Mouse (Mus musculus): ENCODE measurements around the gene Etv3.
"Not testable (repeated sequence)": the region's sequence is repeated elsewhere in the genome, so short reads cannot be mapped to it uniquely, and the experiment has no call there.

Etv3 gene

DNA sequence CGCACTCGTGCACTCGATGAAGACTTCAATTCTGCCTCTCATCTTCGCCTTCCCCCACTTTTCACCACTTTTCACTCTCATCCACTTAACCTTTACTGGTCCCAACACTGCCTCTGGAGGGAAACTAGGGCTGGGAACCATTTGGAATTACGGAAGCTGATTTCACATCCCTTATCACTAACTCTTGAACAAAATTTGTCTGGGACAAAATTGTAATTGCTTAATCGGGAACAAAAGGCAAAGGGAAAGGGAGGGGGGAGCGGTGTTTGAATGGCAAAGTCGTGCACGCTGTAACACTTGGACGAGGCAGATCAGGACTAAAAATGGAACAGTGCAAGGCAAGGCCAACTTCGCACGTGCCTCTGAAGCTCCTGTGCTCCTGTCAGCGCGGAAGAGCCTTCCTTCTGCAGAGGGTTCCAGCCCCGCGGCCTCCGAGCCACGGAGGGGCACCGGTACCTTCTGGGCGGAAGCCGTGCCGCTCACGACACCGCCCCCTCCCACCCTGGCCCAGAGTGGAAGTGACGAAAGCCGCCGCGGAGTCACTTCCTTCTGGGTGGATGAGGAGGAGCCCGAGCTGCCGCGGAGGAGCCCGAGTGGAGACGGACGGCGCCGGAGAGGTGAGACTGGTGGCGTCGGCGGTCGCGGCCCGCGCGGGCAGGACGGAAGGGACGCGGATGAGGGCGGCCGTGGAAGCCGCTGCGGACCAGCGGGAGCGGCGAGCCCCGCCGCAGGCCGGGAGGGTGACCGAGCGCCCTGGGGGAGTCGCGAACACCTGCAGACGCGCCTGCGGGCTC is at the start of gene Etv3:
Etv3 (plus strand) TSS at position 365 of the 794 bp plus-strand sequence.
- DNase-seq = peak; percentile 91 to 93

DNA sequence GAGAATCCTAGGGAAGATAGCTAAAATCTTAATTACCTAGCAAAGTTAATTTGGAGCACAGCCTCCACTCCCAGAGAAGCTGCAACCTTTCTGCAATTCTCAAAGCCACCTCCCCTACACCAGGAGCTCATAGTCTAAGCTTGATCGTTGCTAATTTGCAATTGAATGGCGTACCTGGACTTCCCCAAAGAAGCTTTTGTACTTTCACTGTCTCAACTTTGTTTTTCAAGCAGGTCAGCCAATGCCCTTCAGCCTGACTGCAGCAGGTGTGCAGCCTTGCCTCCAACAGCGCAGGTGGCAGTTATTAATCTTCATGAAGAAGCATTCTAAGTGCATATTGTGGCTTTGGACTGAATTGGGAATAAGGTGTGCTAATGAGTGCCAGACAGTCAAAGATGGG is 47.3 kb upstream of the Etv3 start:
- not testable (repeated sequence) for DNase-seq

DNA sequence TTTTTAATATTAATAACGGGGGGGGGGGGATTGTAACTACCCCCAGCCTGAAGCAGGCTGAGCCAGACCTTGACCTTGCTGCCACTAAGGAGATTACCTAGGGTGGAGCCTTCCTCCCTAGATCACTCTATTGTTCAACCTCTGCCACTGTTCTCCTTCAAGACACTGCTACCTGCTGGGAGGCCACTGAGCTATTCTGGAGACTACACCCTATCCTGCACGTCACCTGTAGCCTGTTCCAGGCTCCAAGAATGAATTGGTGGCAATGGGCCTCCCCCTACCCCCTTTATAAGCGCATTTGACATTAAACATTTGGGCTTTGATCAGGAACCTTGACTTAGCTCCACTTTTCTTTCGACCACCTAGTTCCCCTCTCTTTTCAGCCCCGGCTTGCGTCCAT is 46.6 kb upstream of the Etv3 start:
- not testable (repeated sequence) for DNase-seq

DNA sequence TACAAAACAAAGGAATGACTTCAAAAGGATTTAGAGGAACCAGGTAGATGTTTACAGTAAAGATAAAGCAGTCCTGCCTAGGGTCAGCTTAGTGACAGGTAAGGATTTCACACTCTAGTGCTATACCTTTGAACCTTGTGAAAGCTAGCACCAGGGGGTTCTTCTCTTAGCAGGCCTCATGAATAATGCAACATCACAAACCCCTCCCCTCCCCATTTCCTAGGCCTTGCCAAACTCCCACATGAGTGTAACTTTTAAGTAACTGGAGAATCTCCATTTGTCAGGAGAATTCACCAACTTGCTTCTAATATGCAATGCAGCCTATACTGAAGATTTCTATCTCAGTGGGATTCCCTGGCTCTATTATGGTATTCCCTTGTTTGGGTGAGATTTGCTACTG is 46.0 kb upstream of the Etv3 start:
- not testable (repeated sequence) for DNase-seq

DNA sequence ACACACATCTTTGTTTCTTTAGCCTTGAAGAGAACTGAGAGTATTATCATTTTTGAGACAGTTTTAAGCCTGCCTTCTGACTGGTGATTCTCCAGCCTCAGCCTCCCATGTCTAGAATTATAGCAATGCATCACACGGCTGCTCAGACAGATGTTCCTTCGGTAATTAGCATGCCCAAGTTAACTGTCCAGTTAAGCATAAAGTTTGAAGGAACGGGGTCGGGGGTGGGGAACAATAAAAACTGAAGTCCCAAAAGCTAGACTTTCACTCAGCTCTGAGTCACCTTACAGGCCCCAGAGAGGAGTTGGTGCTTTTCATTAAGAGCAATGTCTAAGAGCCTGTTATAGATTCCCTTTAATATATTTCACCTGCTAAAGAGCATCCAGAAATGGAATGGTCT is 37.8 kb upstream of the Etv3 start:
- no peak for DNase-seq

DNA sequence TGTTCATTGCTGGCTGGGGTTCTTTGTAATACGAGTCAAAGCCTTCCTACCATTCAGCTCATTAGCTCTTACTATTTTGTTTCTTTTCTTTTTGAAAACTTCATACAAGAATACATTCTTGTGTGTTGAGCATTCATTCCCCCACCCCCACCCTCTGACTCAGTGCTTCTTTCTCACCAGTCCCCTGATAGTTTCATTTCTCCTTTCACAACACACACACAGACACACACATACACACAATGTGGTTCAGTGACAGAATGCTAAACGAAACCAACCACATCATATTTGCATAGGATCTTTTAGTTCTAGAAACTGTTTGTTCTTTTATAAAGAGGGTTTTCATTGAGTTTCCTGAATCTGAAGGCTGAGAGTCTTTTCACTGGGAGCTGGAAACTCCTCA is 37.3 kb upstream of the Etv3 start:
- no peak for DNase-seq

DNA sequence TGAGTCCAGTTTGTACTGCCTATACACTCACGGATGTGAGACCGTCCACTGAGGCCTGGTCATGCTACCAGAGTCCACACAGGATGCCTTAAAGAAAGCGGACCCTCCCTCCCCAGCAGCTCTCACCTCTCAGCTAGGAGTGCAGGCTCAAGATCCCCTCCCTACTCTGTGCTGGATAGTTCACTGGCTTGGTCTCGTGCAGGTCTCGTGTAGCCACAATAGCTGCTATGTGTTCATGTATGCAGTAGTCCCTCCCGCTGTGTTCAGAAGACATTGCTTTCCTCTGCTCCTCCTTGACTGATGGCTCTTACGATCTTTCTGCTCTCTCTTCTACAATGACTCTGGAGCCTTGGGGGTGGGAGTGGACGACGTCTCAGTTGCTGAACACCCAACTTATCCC is 26.9 kb upstream of the Etv3 start:
- DNase-seq = no peak

DNA sequence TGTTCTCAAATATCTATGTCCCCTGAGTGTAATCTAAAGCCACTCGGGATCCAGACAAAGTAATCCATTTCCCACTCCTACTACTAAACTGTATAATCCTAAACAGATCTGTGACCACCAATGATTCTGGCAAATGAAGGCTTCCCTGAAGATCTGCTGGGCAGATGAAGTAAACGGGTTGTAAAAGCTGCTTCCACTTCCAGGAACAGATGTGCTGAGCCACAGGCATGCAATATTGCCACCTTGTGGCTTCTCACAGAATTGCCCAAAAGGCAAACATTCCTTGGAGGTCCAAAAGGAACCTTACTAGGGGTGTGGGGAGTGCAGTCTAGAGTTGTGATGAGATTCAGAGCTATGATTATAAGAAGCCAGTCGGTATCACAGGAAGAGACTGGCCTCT is 26.1 kb upstream of the Etv3 start:
- DNase-seq = peak; percentile 61 to 66

DNA sequence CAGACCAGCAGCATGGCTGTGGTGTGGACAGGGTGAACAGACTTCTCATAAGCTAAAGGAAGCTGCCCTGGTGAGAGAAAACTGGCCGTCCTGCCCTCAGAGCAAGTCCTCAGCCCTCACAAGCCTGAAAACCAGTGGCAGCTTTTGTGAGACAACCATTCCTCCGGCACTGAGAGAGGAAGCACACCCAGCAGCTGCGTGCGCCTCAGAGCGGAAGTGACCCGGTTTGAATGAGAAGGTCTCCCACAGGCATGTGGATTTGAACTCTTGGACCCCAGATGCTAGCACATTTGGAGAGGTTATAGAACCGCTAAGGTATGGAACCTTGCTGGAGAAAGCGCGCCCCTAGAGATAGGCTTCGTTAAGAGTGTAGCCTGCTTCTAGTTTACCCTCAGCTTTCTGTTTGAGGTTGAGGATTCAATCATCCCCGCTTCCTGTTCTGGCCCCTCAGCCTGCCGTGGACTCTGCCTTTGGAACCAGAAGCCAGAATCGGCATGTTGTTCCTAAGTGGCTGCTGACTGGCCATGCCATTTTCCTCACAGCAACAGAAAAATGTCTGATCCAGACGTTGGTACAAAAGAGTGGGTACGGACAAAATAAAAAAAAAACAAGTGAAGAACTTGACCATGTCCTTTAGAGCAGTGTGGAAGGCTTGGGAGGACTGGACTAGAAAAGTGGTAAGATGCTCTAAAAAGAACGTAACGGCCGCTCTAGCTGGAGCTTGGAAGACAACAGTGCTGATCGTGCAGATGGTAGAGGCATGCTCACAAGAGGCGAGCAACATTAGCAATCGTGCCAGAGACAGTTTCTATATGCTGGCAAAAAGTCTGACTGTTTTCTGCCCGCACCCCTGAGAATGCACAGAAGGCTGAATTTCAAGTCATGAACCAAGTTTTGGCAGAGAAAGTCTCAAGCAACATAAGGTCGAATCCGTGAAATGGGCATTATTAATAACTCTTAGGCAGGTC is 24.8 kb upstream of the Etv3 start:
- DNase-seq = peak in 1 of 2 experiments; percentile 28

DNA sequence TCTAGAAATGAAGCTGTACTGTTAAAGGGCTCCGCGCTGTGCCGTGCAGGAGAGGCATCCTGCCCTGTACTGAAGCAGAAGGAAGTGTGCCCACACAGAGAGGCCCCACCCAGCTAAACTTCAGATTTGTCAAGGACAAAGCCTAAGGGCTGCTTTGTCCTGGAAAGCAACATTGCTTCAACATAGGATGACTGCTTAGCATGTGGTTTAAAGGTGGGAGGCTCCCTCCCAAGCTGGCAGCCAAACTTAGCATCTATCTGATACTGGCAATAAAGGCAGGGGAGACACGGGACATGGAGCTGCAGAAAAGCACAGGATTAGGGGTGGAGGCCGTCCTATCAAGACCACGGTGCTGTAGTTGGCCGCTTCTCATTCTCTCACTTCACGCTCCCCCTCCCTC is 24.1 kb upstream of the Etv3 start:
- DNase-seq = no peak

DNA sequence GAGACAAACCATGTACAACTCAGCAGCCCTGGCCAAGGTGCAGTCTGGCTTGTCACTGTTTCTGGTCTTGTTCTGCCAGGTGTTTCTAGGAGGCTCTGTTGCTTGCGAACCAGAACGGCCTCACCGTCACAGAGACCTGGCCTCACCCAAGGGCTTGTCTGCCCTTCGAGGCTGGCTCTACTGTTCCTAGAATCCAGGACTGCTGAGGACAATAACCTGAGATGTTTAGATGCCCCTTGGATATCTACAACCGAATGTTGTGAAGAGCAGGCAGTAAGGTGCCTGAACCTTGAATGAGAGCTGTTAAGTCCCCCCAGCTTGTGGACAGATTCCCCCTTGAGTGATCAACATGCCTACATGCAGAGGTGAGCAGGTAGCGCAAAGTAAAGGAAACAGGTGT is 22.4 kb upstream of the Etv3 start:
- no peak for DNase-seq

DNA sequence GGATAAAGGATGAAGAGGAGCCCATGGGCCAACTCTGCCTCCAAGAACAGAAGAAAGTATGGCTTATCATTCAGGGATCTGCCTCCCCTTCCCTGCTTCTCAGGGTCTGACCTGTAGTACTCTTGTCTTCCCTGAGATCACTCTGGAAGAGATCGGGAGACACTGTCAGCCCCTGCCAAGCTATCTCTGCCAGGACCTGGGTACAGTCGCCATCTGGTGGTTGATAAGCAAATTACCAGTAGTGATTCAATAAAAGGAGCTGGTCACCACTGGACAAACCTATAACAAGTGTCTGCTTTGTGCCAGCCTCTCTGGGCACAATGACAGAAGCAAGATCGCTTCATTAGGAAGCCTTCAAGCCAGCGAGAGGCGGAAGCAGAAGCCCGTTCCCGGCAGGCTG is 20.9 kb upstream of the Etv3 start:
- DNase-seq = no peak

DNA sequence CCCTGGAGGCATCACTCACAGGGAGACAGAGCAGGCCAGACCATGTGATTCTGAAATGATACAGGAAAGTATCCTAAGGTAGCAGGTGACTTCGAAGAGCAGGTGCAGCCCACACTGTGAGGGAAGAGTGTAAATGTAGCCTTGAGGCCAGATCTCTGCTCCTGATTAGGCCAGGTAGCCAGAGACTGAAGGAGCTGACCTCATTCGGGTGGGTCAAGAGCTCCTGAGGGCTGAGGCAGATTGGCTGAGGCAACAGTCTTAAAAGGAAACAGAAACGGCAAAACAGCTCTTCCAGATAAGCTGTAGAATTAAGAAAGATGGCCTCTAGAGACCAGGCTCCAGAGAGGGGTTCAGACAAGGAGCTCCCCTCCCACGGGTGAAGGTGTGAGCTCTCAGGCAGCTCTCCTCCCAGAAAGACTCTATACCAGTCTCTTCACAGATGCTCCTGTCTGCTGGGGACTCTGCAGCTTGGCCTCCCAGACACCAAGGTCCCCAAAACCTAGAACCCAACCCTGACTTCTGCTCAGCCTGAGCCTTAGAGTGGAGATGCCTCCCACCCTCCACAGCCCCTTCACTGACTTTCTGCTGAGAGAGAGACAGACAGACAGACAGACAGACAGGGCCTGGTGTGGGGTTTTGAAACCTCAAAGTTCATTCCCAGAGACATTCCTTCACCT is 20.3 kb upstream of the Etv3 start:
- peak; percentile 57 to 68 for DNase-seq

DNA sequence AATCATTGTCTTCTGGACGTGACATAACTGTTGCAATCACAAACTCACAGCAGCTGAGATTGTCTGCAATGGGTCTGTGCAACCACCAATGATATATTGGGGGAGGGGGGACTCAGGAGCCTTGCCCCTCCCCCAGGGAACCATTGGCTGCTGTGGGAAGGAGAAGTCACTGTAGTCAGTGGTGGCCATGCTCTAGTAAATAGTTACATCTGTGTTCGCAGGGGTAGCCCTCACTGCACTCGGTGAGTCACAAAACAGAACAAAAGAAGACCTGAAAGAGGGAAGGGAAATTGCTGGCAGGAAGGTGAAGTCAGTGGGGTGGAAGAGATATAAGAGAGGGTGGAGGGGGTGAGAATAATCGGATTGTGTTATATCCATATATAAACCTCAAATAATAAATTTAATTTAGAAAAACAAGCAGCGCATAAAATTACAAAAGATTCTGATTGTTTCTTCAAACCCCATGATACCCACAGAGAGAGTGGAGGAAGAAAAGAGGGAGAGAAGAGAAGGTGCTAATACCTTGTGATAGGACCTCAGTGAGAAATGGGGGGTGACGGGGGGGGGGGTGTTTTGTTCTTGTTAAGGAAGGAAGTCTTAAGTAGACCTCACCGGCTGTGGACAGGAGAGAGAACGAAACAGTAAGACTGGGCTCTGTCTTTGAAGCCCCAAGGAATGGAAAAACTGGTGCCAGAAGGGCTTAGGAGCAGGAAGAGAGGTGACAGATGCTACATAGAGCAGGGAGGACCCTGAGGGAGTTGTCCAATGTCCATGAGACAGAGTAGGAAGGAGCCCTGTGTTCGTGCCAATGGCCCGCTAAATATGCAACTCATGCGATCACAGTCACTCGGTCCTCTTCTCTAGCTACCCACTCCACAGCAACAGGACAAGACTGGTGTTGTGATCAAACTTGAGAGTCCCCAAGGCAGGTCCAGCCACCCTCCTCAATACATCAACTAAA is 18.5 kb upstream of the Etv3 start:
- DNase-seq = no peak

DNA sequence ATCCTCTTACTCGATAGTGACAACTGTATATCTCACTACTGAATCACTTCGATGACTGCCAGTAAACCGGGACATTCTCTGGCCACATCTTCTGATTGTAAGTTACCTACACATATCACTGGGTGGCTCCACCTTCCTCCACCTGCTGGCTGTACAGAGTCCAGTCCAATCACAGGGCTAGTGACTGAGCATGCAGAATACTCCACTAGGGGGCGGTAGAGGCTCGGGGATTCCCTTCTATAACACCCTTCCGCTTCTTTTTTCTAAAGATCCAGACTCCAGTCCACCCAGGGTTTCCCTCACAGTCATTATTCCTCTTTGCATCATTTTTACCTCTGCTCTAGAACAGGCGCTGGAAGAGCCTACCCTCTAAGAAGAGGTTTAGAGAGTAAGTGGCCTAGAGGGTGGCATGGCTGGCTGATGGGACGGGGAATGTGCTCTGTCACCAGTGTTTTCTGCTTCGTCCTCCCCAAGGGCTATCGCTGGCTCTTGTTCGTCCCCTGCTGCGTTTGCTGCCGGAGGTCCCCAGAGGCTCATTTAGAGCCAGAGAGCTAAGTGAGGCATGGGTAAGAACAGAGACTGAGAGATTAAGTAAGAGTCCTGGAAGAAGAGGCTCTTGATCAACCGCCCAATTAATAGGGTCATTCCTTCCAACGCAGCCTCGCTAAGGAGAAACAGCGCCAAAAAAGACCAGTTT is 16.9 kb upstream of the Etv3 start:
- peak; percentile 82 to 88 for DNase-seq

DNA sequence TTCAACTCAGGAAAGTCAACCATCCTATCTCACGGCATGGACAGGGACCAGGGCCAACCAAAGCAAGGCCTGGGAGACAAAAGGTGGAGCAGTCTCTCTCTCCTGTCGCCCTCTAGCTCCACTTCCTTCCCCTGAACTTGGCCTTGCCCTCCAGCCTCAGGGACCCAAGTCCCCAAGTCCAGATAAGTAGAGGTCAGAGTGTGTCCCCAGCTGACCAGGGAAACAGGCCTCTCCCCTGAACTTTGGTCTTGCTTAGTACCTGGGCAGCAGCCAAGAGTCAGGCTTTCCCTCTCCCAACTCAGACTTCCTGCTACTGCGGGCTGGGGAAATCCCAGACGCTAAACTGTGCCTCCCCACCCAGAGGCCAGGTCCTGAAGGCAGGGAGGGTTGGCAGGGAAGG is 16.1 kb upstream of the Etv3 start:
- DNase-seq = peak; percentile 76 to 79

DNA sequence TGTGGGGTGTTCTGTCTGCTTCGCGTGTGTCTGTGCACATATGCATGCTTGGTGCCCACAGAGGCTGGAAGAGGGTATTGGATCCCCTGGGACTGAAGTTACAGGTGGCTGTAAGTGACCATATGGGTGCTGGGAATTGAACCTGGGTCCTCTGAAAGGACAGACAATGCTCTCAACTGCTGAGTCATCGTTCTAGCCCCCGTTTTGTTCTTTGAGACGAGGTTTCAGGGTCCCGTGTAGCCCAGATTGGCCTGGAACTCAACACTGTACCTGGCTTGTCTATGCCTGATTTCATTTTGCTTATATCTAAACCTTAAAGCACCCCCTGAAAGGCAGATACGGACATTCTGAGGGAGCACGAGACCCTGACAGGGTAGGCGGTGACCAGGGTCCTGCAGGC is 14.4 kb upstream of the Etv3 start:
- DNase-seq = no peak

DNA sequence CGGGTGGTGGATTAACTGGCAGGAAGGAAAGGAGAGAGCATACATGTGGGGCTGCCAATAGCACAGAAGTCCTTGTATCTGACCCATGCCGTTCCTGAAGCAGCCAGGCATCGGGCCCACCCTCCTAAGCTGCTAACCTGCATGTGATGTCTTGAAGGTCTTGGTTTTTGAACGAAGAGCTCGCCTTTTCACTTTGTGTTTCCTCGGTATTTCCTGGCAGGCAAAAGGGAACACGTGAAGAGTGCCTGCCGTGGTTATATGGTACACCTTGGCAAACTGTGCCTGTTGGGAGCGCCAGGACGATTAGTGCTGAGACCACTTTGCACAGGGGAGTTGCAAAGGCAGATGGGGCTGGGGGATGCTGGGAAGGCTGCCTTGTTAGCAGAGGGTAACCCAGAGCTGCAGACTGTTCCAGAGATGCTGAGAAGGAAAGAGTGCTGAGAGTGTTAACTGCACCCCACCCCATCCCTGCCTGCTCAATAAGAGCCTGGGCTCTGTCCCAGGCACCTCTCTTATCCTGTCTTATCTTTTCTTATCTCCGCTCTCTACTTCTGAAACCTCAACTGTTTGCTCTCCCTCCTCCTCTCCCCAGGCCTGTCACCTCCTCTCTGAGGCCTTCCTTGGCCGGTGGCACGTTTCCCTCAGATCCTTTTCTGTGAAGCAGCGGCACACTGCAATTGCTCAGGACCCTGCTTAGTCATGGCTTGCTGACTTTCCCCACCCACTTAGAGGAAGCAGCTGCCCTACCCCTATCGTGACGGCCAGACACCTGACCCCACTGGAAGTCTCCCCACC is 13.0 kb upstream of the Etv3 start:
- DNase-seq = peak in 1 of 2 experiments; percentile 30

DNA sequence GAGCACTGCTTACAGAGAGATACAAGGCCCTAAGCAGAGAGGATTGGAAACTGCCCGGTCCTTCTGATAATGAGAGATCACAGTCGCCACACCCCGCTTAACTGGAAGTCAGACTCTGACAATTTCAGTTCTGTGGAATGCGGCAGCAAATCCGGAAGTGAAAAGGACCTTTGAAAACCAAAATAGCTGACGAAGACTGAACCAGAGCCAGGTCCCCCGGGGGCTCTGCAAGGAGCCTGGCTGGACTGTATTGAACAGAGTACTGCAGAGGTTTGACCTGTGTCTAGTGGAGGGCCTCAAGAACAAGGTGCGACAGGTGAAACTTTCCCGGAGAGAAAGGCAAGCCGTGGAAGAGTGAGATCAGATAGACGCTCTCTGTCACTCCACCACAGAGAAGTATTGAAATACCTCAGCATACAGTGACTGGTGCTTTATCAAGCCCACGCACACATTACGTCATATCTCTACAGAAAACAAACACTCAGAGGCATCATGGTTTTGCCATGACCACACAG is 9.6 kb upstream of the Etv3 start:
- peak; percentile 33 to 51 for DNase-seq

DNA sequence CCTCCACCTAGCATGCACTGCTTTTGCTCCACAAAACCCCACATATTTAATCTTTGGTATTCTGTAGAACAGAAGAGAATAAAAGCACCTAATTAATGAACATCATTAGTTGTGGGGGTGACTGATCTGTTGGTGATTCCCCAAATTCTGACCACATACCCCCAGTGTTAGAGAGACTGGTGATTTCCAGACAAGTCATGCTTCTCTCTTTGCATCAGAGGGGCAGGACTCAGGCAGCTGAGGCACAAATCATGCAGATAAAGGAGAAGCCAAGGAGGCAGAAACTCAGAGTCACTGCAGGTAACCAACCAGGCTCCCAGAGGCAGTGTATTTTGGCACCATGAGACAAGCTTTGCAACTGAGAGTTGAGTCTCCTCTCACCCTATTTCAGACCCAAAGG is 6.8 kb upstream of the Etv3 start:
- DNase-seq = no peak

Data from lung, adult 18-20 months (tissue).